Mouse (Mus musculus): Measurements from ENCODE around the gene Prune2.

Prune2 gene

DNA sequence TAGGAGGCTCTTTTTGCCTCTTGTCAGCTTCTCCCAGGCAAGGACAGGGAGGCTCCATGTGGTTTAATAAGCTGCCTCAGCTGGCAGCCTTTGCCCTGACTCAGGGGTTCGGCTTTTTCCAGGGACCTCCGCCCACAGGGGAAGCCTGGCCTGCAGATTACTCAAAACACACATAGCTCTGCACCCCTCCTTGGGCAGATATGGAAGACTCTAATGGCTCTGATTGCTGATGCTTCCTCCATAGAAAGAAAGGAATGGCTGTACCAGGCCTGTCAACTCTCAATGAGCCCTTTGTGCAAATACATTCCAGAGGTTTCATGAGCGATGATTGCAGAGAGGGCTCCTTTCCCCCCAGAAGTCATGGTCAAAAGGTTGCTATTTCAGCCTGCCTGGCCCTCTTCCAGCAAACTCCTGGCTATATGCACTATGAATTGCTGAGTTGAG lies 315.3 kb downstream of the Prune2 start:
- DNase-seq = no peak

- no peak for DNase-seq
These were observed 317.1 kb downstream of the Prune2 start for GRCm38 (mm10) chr19:17272988-17273387.

All from right cerebral cortex, postnatal 25 days (tissue).